Mouse (Mus musculus): Measurements from ENCODE around the gene Gnmt. TPM values are rescaled to one million over a fixed set of nuclear protein-coding genes. Genes with fewer than 3 reads are reported as not detected.

Gene Gnmt
- polyA plus RNA-seq (2021; fragmentation: Nextera tagmentation), result 0.41 and 2.7 TPM in 2 replicates
- long read RNA-seq, experiment 1, partial matches to known transcripts, result 0 of 1 reads
- long read RNA-seq, experiment 1, other reads (novel, unspliced or antisense), result 1 of 1 reads
- long read RNA-seq, experiment 2, result 0 reads

GRCm38 (mm10) chr17:46728904-46729318 lies at the start of gene Gnmt:
Gnmt (minus strand) TSS chr17:46729168.

GRCm38 (mm10) chr17:46772404-46773277 lies 43.7 kb upstream of the Gnmt start, which contains the start of gene 2310039H08Rik:
2310039H08Rik (plus strand) TSS chr17:46772635.

GRCm38 (mm10) chr17:46763544-46763943 lies 34.6 kb upstream of the Gnmt start, which contains the start of gene Ptcra:
Ptcra (minus strand) TSS chr17:46763712.

GRCm38 (mm10) chr17:46751794-46752556 lies 23.0 kb upstream of the Gnmt start, which contains the start of gene Cnpy3:
Cnpy3 (minus strand) TSS chr17:46752214.

GRCm38 (mm10) chr17:46710959-46711597 lies 17.9 kb downstream of the Gnmt start, which contains the start of gene Pex6:
Pex6 (plus strand) TSS chr17:46711463.

GRCm38 (mm10) chr17:46704887-46705835 lies 23.8 kb downstream of the Gnmt start, which contains the start of gene Ppp2r5d:
Ppp2r5d (minus strand) TSS chr17:46705111.

GRCm38 (mm10) chr17:46680760-46681373 lies 48.1 kb downstream of the Gnmt start, which contains the start of gene Klhdc3:
Klhdc3 (minus strand) TSS chr17:46680914.

GRCm38 (mm10) chr17:46678416-46678815 lies 50.6 kb downstream of the Gnmt start, which contains the start of gene Mea1:
Mea1 (plus strand) TSS chr17:46678793.

Other genes starting within 250 kb of the Gnmt start
- 4.3 and 5.1 TPM in 2 replicates for gene Ttbk1, start 241.5 kb downstream of the Gnmt start, polyA plus RNA-seq (2021; fragmentation: Nextera tagmentation)
- gene Dnph1, start 232.5 kb downstream of the Gnmt start, polyA plus RNA-seq (2021; fragmentation: Nextera tagmentation), result 11.5 and 12.2 TPM in 2 replicates
- gene Cul9, start 182.8 kb downstream of the Gnmt start, polyA plus RNA-seq (2021; fragmentation: Nextera tagmentation), result 22.6 and 27.2 TPM in 2 replicates
- 2.3 and 3.8 TPM in 2 replicates for gene Srf, start 173.0 kb downstream of the Gnmt start, polyA plus RNA-seq (2021; fragmentation: Nextera tagmentation)
- 1.2 and 1.3 TPM in 2 replicates for gene Ptk7, start 99.7 kb downstream of the Gnmt start, polyA plus RNA-seq (2021; fragmentation: Nextera tagmentation)
- 10.7 and 11.1 TPM in 2 replicates for gene Klc4, start 83.1 kb downstream of the Gnmt start, polyA plus RNA-seq (2021; fragmentation: Nextera tagmentation)
- gene Mrpl2, start 82.9 kb downstream of the Gnmt start, polyA plus RNA-seq (2021; fragmentation: Nextera tagmentation), result 103 and 112 TPM in 2 replicates
- gene Cul7, start 78.8 kb downstream of the Gnmt start, polyA plus RNA-seq (2021; fragmentation: Nextera tagmentation), result 4.0 and 4.1 TPM in 2 replicates
- 20.0 and 20.9 TPM in 2 replicates for gene Rrp36, start 54.8 kb downstream of the Gnmt start, polyA plus RNA-seq (2021; fragmentation: Nextera tagmentation)
- gene Mea1, start 50.4 kb downstream of the Gnmt start, polyA plus RNA-seq (2021; fragmentation: Nextera tagmentation), result 233 and 236 TPM in 2 replicates
- 163 and 190 TPM in 2 replicates for gene Klhdc3, start 48.3 kb downstream of the Gnmt start, polyA plus RNA-seq (2021; fragmentation: Nextera tagmentation)
- gene Ppp2r5d, start 24.1 kb downstream of the Gnmt start, polyA plus RNA-seq (2021; fragmentation: Nextera tagmentation), result 46.1 and 49.2 TPM in 2 replicates
- gene Pex6, start 17.7 kb downstream of the Gnmt start, polyA plus RNA-seq (2021; fragmentation: Nextera tagmentation), result 9.6 and 12.9 TPM in 2 replicates
- 95.5 and 101 TPM in 2 replicates for gene Cnpy3, start 23.0 kb upstream of the Gnmt start, polyA plus RNA-seq (2021; fragmentation: Nextera tagmentation)
- 0.51 and 0.64 TPM in 2 replicates for gene Ptcra, start 34.5 kb upstream of the Gnmt start, polyA plus RNA-seq (2021; fragmentation: Nextera tagmentation)
- 22.2 and 31.2 TPM in 2 replicates for gene 2310039H08Rik, start 43.5 kb upstream of the Gnmt start, polyA plus RNA-seq (2021; fragmentation: Nextera tagmentation)
- 34.1 and 40.3 TPM in 2 replicates for gene Rpl7l1, start 53.5 kb upstream of the Gnmt start, polyA plus RNA-seq (2021; fragmentation: Nextera tagmentation)
- 8.0 and 8.3 TPM in 2 replicates for gene Bicral, start 129.3 kb upstream of the Gnmt start, polyA plus RNA-seq (2021; fragmentation: Nextera tagmentation)
- 89.9 and 101 TPM in 2 replicates for gene Tbcc, start 161.5 kb upstream of the Gnmt start, polyA plus RNA-seq (2021; fragmentation: Nextera tagmentation)
- 0.06 TPM in 1 of 2 replicates, not detected in the other for gene Prph2, start 181.3 kb upstream of the Gnmt start, polyA plus RNA-seq (2021; fragmentation: Nextera tagmentation)